Mouse (Mus musculus) embryo, embryonic 11.5 days (tissue): ENCODE measurements around the gene Gcn1l1.
A peak's percentile ranks its signal among the peaks of the same experiment; 100 is the strongest.

Experiments
- DNase-seq: peaks from one replicate; pipeline ENCODE4 v3.0.0-alpha.2; 2012; ENCODE audit warnings: low read depth, low spot score

The Gcn1l1 gene

GRCm38 (mm10) chr5:115534856-115535255 is 30.2 kb upstream of the Gcn1l1 start:
- DNase-seq: no peak

- DNase-seq: no peak
Observed at GRCm38 (mm10) chr5:115535635-115536034, 29.4 kb upstream of the Gcn1l1 start.

GRCm38 (mm10) chr5:115538017-115538692 is 26.9 kb upstream of the Gcn1l1 start:
- DNase-seq: no peak

- peak; percentile 84 for DNase-seq
Observed at GRCm38 (mm10) chr5:115538693-115539043, 26.4 kb upstream of the Gcn1l1 start.

GRCm38 (mm10) chr5:115542635-115543384 is 22.2 kb upstream of the Gcn1l1 start:
- DNase-seq: no peak

- no peak for DNase-seq
Observed at GRCm38 (mm10) chr5:115543509-115544253, 21.4 kb upstream of the Gcn1l1 start.

- no peak for DNase-seq
Observed at GRCm38 (mm10) chr5:115544655-115545185, 20.3 kb upstream of the Gcn1l1 start.

- DNase-seq: no peak
Observed at GRCm38 (mm10) chr5:115545636-115546035, 19.4 kb upstream of the Gcn1l1 start.

GRCm38 (mm10) chr5:115546536-115546935 is 18.5 kb upstream of the Gcn1l1 start:
- DNase-seq: no peak

- DNase-seq: no peak
Observed at GRCm38 (mm10) chr5:115547014-115547413, 18.0 kb upstream of the Gcn1l1 start.

- no peak for DNase-seq
Observed at GRCm38 (mm10) chr5:115547421-115547820, 17.6 kb upstream of the Gcn1l1 start.

GRCm38 (mm10) chr5:115548501-115549285 is 16.4 kb upstream of the Gcn1l1 start:
- no peak for DNase-seq

- no peak for DNase-seq
Observed at GRCm38 (mm10) chr5:115550482-115551005, 14.5 kb upstream of the Gcn1l1 start.

- no peak for DNase-seq
Observed at GRCm38 (mm10) chr5:115551386-115551785, 13.7 kb upstream of the Gcn1l1 start.

GRCm38 (mm10) chr5:115551799-115552198 is 13.3 kb upstream of the Gcn1l1 start:
- no peak for DNase-seq

- no peak for DNase-seq
Observed at GRCm38 (mm10) chr5:115553801-115554420, 11.1 kb upstream of the Gcn1l1 start.

- DNase-seq: no peak
Observed at GRCm38 (mm10) chr5:115554536-115555291, 10.3 kb upstream of the Gcn1l1 start.

GRCm38 (mm10) chr5:115556217-115556616 is 8.8 kb upstream of the Gcn1l1 start:
- DNase-seq: peak; percentile 76

- DNase-seq: no peak
Observed at GRCm38 (mm10) chr5:115558182-115558794, 6.8 kb upstream of the Gcn1l1 start.
